Mouse (Mus musculus) ES-E14 (cell line): ENCODE measurements at regions not wholly inside any gene's neighbourhood (a gene's known extent, or its start where the extent isn't known, plus 50 kb on each side); places are given as distances from the start of the nearest gene placed in this dataset.

Experiments used
- DNase-seq: peaks from one replicate; pipeline ENCODE4 v3.0.0-alpha.2; 2013; ENCODE audit warnings: low read depth, low spot score
- H3K27ac ChIP-seq: 2 replicates; pipeline ENCODE4 v1.5.1; 2012; ENCODE audit warnings: low read depth, mild to moderate bottlenecking, low read length, moderate library complexity, mixed read lengths; ENCODE audit not compliant: poor library complexity, insufficient read depth, severe bottlenecking
- H3K36me3 ChIP-seq: 2 replicates; pipeline ENCODE4 v1.6.1; 2012; ENCODE audit warnings: mild to moderate bottlenecking, low read length, moderate library complexity, mixed read lengths; ENCODE audit not compliant: control insufficient read depth, poor library complexity, insufficient read depth, severe bottlenecking
- H3K4me1 ChIP-seq, 2 experiments: fragments of 150-350 bp in 1 of 2; sonication (generic) in 1 of 2; 2 replicates each; pipeline ENCODE4 v1.6.1; 2012; ENCODE audit warnings: low read length in 2 of 2, mild to moderate bottlenecking in 1 of 2, mixed read lengths in 1 of 2; ENCODE audit not compliant: control insufficient read depth in 2 of 2, insufficient read depth in 2 of 2, poor library complexity in 1 of 2
- H3K4me3 ChIP-seq, 2 experiments: fragments of 150-350 bp in 1 of 2; sonication (generic) in 1 of 2; 2 replicates each; pipeline ENCODE4 v1.5.1; 2012; ENCODE audit warnings: low read length in 2 of 2, low read depth in 1 of 2, mild to moderate bottlenecking in 1 of 2, mixed read lengths in 1 of 2; ENCODE audit not compliant: insufficient read depth in 1 of 2, poor library complexity in 1 of 2, severe bottlenecking in 1 of 2
- H3K9ac ChIP-seq: 2 replicates; pipeline ENCODE4 v1.6.1; 2012; ENCODE audit warnings: low read depth, mild to moderate bottlenecking, low read length, mixed read lengths; ENCODE audit not compliant: poor library complexity, insufficient read depth, severe bottlenecking
- H3K9me3 ChIP-seq: fragments of 150-350 bp; sonication (generic); 2 replicates; pipeline ENCODE4 v1.6.1; 2012; ENCODE audit warnings: low read depth, mild to moderate bottlenecking, low read length; ENCODE audit not compliant: control insufficient read depth, insufficient read depth
- CHD2 ChIP-seq: IDR thresholded peaks from 2 replicates; pipeline ENCODE4 v1.6.1; 2014; ENCODE audit warnings: mild to moderate bottlenecking, low read depth, low read length, inconsistent platforms
- HCFC1 ChIP-seq: IDR thresholded peaks from 2 replicates; pipeline ENCODE4 v1.6.1; 2012; ENCODE audit warnings: low read length, inconsistent platforms, borderline replicate concordance; ENCODE audit not compliant: insufficient read depth
- MAFK ChIP-seq: IDR thresholded peaks from 2 replicates; pipeline ENCODE4 v1.6.1; 2014; ENCODE audit warnings: mild to moderate bottlenecking, low read depth, low read length, inconsistent platforms; ENCODE audit not compliant: insufficient read depth
- ZC3H11A ChIP-seq: IDR thresholded peaks from 2 replicates; pipeline ENCODE4 v1.6.1; 2012; ENCODE audit warnings: low read depth, mild to moderate bottlenecking, inconsistent platforms, low read length, borderline replicate concordance
- ZNF384 ChIP-seq: IDR thresholded peaks from 2 replicates; pipeline ENCODE4 v1.6.1; 2012; ENCODE audit warnings: low read depth, low read length, inconsistent platforms
- in situ Hi-C, 2 experiments: fragments of 600-800 bp; cut with MboI; formaldehyde crosslinking; loops; one replicate each; pipeline ENCODE4 v1.15.1; 2025; ENCODE audit warnings: low sequenced_read_pairs in 2 of 2, inconsistent platforms in 1 of 2; ENCODE audit not compliant: unreplicated experiment in 2 of 2

DNA sequence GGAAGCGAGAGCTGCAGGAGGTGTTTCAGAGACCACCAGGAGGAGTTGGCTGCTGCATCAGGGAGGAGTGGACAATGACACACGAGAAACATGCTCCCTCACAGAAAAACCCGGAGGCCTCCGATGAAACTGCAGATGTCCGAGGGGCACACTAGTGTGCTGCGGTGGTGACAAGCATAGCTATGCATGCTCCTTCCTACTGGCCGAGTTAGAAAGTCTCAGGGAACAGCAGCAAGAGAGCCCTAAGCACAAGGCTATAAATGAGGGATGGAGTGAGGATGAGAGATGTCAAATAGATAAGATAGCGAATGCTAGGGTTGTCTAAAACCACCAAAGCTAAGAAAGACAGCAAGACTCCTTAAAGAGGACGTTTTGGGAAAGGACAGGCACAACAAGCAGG is 328.4 kb upstream of the Adgrl2 start:
- H3K9ac ChIP-seq = no peak overlapping the region
- in situ Hi-C loops = no loop called here
- peaks cover 0 to 5% of the 10 kb centered on the region in 2 experiments; a peak in 1 of 4 replicates for H3K4me1 ChIP-seq

DNA sequence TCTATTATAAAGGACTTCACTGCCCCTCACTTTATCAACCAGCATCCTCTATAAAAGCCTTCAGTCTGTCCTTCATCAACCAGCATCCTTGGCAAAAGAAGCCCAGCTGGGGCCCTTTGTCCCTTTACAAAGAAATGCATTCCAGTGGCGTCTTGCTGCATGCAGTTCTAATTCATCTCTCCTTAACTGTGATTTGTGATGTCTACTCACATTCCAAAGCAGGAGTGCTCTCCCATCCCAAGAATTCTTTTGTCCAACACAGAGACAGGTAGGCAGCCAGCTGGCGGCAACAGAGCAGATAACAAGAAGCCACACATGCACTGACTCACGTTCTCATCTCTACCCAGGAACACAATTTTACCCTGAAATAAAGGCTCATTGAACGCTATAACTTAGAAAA is 323.9 kb upstream of the Adgrl2 start:
- DNase-seq = peak; percentile 44
- TF ChIP-seq CHD2 = no peak
- no peak for TF ChIP-seq ZNF384
- no peak for TF ChIP-seq MAFK
- no peak for TF ChIP-seq ZC3H11A
- in situ Hi-C loops = no loop called here
- Histone ChIP-seq H3K36me3 (no peaks in the 10 kb centered on the region), H3K27ac (no peak overlapping the region), H3K9me3 (no peaks in the 10 kb centered on the region), H3K9ac (no peak overlapping the region), H3K4me1 (peaks cover 0 to 5% of the 10 kb centered on the region in 2 experiments; a peak in 1 of 4 replicates), H3K4me3 (no peak overlapping the region)

More for the DNA sequence above, 328.4 kb upstream of the Adgrl2 start:
- Histone ChIP-seq H3K4me3 (no peak overlapping the region), H3K9me3 (no peaks in the 10 kb centered on the region), H3K27ac (no peak overlapping the region), H3K36me3 (no peaks in the 10 kb centered on the region)
- no peak for DNase-seq
- no peak for TF ChIP-seq CHD2
- no peak for TF ChIP-seq ZNF384
- no peak for TF ChIP-seq MAFK
- TF ChIP-seq ZC3H11A = no peak
- TF ChIP-seq HCFC1 = no peak

DNA sequence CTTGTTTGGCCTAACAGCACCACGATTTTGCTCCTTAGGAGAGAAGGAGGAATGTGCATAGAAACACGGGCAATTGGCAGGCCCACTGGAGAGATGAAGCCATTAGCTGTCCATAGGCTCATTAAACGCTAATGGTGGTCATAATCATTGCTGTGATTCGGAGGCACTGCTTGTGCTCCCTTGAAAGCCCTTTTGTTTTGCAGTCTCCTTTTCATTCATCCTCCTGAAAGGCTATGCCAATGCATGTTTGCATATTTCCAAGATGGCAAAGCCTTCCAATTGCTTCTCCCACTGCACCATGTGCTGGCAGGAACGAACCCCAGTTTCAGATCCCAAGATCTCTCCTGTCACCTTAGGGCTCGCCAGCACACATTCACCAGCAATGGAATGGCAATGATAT is 322.9 kb upstream of the Adgrl2 start:
- in situ Hi-C loops = no loop called here
- H3K4me3 ChIP-seq = no peak overlapping the region
- no peak for TF ChIP-seq HCFC1
- H3K4me1 ChIP-seq = peaks cover 0 to 5% of the 10 kb centered on the region in 2 experiments; a peak in 1 of 4 replicates
- H3K36me3 ChIP-seq = no peaks in the 10 kb centered on the region
- no peak overlapping the region for H3K9ac ChIP-seq
- no peaks in the 10 kb centered on the region for H3K9me3 ChIP-seq
- no peak overlapping the region for H3K27ac ChIP-seq
- DNase-seq = no peak

DNA sequence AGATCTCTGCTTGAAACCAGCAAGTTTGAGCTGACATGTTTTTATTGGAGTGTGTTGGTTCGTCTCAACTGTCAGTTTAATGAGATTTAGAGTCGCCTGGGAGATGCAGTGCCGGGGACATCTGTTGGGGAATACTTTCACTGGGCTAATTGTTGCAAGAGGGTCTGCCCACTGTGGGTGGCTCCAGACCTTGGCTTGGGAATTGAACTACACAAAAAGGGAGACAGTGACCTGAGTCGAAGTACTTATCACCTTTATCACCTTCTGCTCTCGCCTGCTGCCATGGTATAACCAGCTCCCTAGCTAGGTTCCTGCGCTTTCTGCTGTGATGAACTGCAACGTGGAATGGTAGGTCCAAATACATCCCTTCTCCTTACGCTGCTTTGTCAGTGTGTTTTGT is 321.2 kb upstream of the Adgrl2 start:
- no peak overlapping the region for H3K4me3 ChIP-seq
- in situ Hi-C loops = no loop called here
- TF ChIP-seq HCFC1 (no peak), CHD2 (no peak), ZNF384 (no peak), ZC3H11A (no peak), MAFK (no peak)
- H3K9me3 ChIP-seq = no peaks in the 10 kb centered on the region
- H3K4me1 ChIP-seq = peaks cover 0 to 5% of the 10 kb centered on the region in 2 experiments; a peak in 1 of 4 replicates
- no peaks in the 10 kb centered on the region for H3K36me3 ChIP-seq
- H3K9ac ChIP-seq = no peak overlapping the region
- DNase-seq = no peak
- no peak overlapping the region for H3K27ac ChIP-seq

DNA sequence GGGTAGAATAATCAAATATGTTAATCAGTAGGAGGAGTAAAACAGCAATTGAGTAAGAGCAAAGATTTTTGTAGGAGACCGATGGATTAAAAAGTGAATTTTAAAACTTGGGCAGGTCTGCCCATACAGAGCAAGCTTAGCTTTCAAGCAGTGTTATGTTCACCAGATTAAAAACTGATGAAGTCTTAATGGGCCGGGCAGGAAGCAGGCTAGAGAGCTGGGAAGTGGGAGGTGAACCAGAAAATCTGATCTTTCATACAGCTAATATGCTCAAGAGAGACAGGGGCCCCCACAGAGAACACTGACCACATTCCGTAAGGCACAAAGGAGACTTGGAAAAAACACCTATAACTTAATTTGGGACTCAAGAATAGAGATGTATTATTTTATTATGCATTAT is 316.4 kb upstream of the Adgrl2 start:
- Histone ChIP-seq H3K36me3 (no peaks in the 10 kb centered on the region), H3K4me3 (no peak overlapping the region), H3K4me1 (peaks cover 0 to 2% of the 10 kb centered on the region in 2 experiments; a peak in 1 of 4 replicates), H3K9me3 (no peaks in the 10 kb centered on the region), H3K27ac (no peak overlapping the region), H3K9ac (no peak overlapping the region)
- TF ChIP-seq ZC3H11A (no peak), ZNF384 (no peak), MAFK (no peak), CHD2 (no peak), HCFC1 (no peak)
- no peak for DNase-seq
- in situ Hi-C loops = no loop called here
